Comparison of ENCODE assay signal across 8 mouse cellular contexts in genomic region chr1:40324955-40325702, GRCm38 (mm10). TPM values are rescaled to one million over a fixed set of nuclear protein-coding genes. Genes with fewer than 3 reads are reported as not detected.
DNase-seq lines count a peak whose midpoint lies in the region; ATAC-seq lines count a peak whose summit lies in the region.

No protein-coding gene starts in this region.

- H3K36me3 ChIP-seq in embryonic facial prominence, embryonic 13.5 days, result no peaks in the 10 kb centered on the region

- ATAC-seq in embryonic facial prominence, embryonic 13.5 days (ENCODE audit: insufficient number of reproducible peaks, insufficient read depth, low FRiP score, low TSS enrichment, low read depth), result no peak

- H3K4me2 ChIP-seq in embryonic facial prominence, embryonic 13.5 days, result peak overlapping the region; percentile 88

- peak overlapping the region; percentile 55 for H3K27ac ChIP-seq in embryonic facial prominence, embryonic 13.5 days

- H3K9ac ChIP-seq in embryonic facial prominence, embryonic 13.5 days, result peak overlapping the region; percentile 72

- H3K27me3 ChIP-seq in embryonic facial prominence, embryonic 13.5 days, result peaks cover 12% of the 10 kb centered on the region

- H3K9me3 ChIP-seq in embryonic facial prominence, embryonic 13.5 days, result no peaks in the 10 kb centered on the region

- DNase-seq in spleen, postnatal 10 days (ENCODE audit: low spot score in 2 of 2), result peak; percentile 17 to 22
- DNase-seq in spleen, postnatal 14 days (ENCODE audit: low spot score in 2 of 2), result no peak
- DNase-seq in hindlimb bud, embryonic 11.5 days (ENCODE audit: extremely low spot score, low read depth, low spot score), result peak; percentile 6
- peak; percentile 11 for DNase-seq in mesoderm, embryonic 11.5 days (ENCODE audit: low read depth, low spot score)
- DNase-seq in thymus, postnatal 4 days, result peak; percentile 52
- DNase-seq in adrenal gland, adult 18-20 months (ENCODE audit: low spot score in 2 of 2), result no peak
- no peak for DNase-seq in yolk sac, embryonic 10.5 days (ENCODE audit: low spot score)

- H3K4me1 ChIP-seq in embryonic facial prominence, embryonic 13.5 days, result peaks cover 27% of the 10 kb centered on the region

- under 1% methylated on average over 22 of the region's 22 CpGs for WGBS in embryonic facial prominence, embryonic 13.5 days

- peak overlapping the region; percentile 50 for H3K4me3 ChIP-seq in embryonic facial prominence, embryonic 13.5 days

RNA-seq across cellular contexts. Expression of gene Il1rl2, which starts 0.7 kb away (rescaled TPM):
- 11.4 and 12.1 TPM in 2 replicates for polyA plus RNA-seq in embryonic facial prominence, embryonic 13.5 days (2015; fragmentation: Nextera tagmentation; extraction: Ambion mirVana)
- total RNA-seq in adrenal gland, adult 18-20 months (2021), result 1 to 10 TPM; 1.0 to 1.3 TPM

Comparison
In these comparisons a context has a peak if more than half of its experiments do, and no peak if none do; other contexts are left out.
1. DNase-seq: peak in spleen, postnatal 10 days (2 of 2), hindlimb bud, embryonic 11.5 days (single experiment), mesoderm, embryonic 11.5 days (single experiment) and thymus, postnatal 4 days (single experiment); none in spleen, postnatal 14 days (0 of 2), adrenal gland, adult 18-20 months (0 of 2) and yolk sac, embryonic 10.5 days (single experiment).